Mouse (Mus musculus) thymus, postnatal 0 days (tissue): ENCODE data around the gene Lrrc25. TPM values are rescaled to one million over a fixed set of nuclear protein-coding genes. Genes with fewer than 3 reads are reported as not detected.

Experiments
- DNase-seq: peaks from one replicate; pipeline ENCODE4 v3.0.0-alpha.2; 2015; ENCODE audit warnings: low spot score
- polyA plus RNA-seq: library from polyadenylated mRNA; unstranded; fragments of >200 nt; fragmentation: Nextera tagmentation; extraction: Ambion mirVana; gene quantifications from 2 replicates; pipeline ENCODE4 v1.2.1, GENCODE M21; 2015

Lrrc25 gene
- polyA plus RNA-seq, 1 experiment from 2014 or later: 5.8 TPM

GRCm38 (mm10) chr8:70646775-70647174, 30.8 kb downstream of the Lrrc25 start:
- DNase-seq: no peak

- DNase-seq: no peak
Measured at GRCm38 (mm10) chr8:70647343-70648163, 31.6 kb downstream of the Lrrc25 start.

GRCm38 (mm10) chr8:70648164-70648442, 32.1 kb downstream of the Lrrc25 start:
- DNase-seq: no peak

GRCm38 (mm10) chr8:70648921-70649320, 33.0 kb downstream of the Lrrc25 start:
- DNase-seq: no peak

GRCm38 (mm10) chr8:70649324-70649723, 33.4 kb downstream of the Lrrc25 start:
- DNase-seq: no peak

GRCm38 (mm10) chr8:70650351-70650750, 34.4 kb downstream of the Lrrc25 start:
- no peak for DNase-seq

- peak; percentile 67 for DNase-seq
Measured at GRCm38 (mm10) chr8:70653226-70653625, 37.3 kb downstream of the Lrrc25 start.

- DNase-seq: no peak
Measured at GRCm38 (mm10) chr8:70654121-70654520, 38.2 kb downstream of the Lrrc25 start.

GRCm38 (mm10) chr8:70655469-70655868, 39.5 kb downstream of the Lrrc25 start:
- no peak for DNase-seq

GRCm38 (mm10) chr8:70656193-70656790, 40.3 kb downstream of the Lrrc25 start:
- no peak for DNase-seq

GRCm38 (mm10) chr8:70657214-70657613, 41.3 kb downstream of the Lrrc25 start:
- no peak for DNase-seq

- no peak for DNase-seq
Measured at GRCm38 (mm10) chr8:70657739-70658138, 41.8 kb downstream of the Lrrc25 start.

GRCm38 (mm10) chr8:70658897-70659603, 43.1 kb downstream of the Lrrc25 start:
- DNase-seq: no peak

GRCm38 (mm10) chr8:70659604-70660272, 43.8 kb downstream of the Lrrc25 start:
- peak; percentile 88 for DNase-seq

GRCm38 (mm10) chr8:70660273-70660725, 44.3 kb downstream of the Lrrc25 start, which contains the start of gene Pgpep1:
Pgpep1 (minus strand) TSS chr8:70660388.
- DNase-seq: peak; percentile 45

GRCm38 (mm10) chr8:70663691-70664090, 47.7 kb downstream of the Lrrc25 start:
- DNase-seq: no peak

- no peak for DNase-seq
Measured at GRCm38 (mm10) chr8:70664631-70665030, 48.7 kb downstream of the Lrrc25 start.

GRCm38 (mm10) chr8:70665599-70665998, 49.6 kb downstream of the Lrrc25 start:
- DNase-seq: no peak

GRCm38 (mm10) chr8:70667071-70667470, 51.1 kb downstream of the Lrrc25 start:
- DNase-seq: peak; percentile 76
